Mouse (Mus musculus) WW6 (cell line): ENCODE measurements around the gene Phf11d.
A peak's percentile ranks its signal among the peaks of the same experiment; 100 is the strongest.
"Not testable (repeated sequence)": the region's sequence is repeated elsewhere in the genome, so short reads cannot be mapped to it uniquely, and the experiment has no call there.

Experiments
- DNase-seq: peaks from one replicate; pipeline ENCODE4 v3.0.0-alpha.2; 2013; ENCODE audit warnings: low read depth, low spot score

Phf11d gene

DNA sequence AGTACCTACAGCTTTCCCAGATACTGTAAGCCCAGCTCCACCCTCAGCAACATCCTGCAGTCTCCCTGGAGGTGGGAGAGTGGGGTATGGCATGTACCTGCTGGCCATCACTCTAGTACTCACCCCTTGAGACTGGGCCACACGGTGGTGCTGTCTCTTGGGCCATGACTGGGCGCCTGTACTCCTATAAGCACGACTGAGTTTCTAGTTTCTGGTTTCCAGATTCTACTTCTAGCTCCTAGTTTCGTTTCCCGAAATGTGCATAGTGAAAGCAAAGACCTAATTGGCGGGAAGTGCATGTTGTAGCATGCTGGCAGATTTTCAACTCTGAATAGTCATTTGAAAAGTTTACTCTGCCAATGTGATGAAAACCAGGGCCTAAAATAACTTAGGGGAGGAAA lies at the start of gene Phf11d:
Gene Phf11d, minus strand, starts transcription at position 227 of the 401 bp plus-strand sequence.
- no peak for DNase-seq

DNA sequence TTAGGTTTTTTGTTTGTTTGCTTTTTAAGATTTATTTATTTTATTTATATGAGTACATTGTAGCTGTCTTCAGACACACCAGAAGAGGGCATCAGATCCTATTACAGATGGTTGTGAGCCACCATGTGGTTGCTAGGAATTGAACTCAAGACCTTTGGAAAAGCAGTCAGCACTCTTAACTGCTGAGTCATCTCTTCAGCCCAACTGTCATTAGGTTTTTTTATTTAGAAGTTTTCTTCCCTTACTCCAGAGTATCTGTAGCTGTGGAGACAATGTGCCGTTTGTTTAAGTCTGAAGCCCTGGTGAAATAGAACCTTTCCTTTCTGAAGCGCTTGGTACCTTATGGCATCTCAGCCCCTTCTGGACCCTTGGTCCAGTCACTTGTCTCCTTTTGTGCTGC lies 49.7 kb upstream of the Phf11d start:
- not testable (repeated sequence) for DNase-seq

DNA sequence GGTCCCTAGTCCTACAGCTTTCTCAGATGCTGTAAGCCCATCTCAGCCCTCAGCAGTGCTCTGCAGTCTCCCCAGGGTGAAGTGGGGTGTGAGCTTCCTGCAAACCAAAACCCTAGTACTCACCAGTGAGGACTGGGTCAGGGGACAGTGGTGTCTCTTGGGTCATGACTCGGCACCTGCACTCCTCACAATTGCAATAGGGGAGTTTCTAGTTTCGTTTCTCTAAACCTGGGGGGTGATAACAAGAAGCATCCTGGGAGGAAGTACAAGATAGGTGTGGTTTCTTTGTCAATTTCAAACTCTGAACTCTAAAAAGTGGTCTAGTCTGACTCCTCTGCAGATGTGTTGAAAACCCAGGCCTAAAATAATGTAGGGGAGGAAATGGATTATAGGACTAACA lies 31.7 kb upstream of the Phf11d start:
- no peak for DNase-seq

DNA sequence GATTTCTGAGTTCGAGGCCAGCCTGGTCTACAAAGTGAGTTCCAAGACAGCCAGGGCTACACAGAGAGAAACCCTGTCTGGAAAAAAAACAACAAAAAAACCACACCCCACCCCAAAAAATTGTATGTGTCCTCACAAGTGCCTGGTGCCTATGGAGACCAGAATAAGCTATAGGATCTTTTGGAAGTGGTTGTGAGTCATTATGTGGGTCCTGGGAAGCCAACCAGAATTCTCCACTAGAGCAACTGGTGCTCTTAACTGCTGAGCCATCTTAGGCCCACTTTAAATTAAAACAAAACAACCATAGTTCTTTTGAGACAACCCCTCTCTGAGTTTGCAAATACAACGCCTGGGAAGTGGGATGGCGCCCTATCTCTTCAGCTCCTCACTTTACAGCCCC lies 30.0 kb upstream of the Phf11d start, which contains the start of gene Phf11c:
Gene Phf11c, minus strand, starts transcription at position 101 of the 400 bp plus-strand sequence.
- no peak for DNase-seq

DNA sequence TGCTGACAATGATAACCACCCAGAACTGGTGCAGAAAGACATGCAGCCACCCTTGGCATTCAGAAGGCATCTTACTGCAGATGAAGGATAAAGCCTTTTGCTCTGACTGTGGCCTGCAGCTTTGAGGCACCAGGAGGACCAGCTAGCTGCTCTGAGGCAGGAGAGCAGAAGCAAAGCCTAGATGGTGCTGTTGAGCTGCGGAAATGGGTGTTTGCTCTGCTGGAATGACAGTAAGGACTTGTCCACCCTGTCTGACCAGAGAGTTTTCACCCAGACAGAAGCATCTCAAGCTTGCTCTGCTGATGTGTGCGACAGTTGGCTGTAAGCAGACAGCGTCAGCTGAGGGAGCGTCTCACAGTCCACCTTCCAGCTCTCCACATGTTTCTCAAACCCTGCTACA lies 24.9 kb upstream of the Phf11d start:
- DNase-seq, result not testable (repeated sequence)

DNA sequence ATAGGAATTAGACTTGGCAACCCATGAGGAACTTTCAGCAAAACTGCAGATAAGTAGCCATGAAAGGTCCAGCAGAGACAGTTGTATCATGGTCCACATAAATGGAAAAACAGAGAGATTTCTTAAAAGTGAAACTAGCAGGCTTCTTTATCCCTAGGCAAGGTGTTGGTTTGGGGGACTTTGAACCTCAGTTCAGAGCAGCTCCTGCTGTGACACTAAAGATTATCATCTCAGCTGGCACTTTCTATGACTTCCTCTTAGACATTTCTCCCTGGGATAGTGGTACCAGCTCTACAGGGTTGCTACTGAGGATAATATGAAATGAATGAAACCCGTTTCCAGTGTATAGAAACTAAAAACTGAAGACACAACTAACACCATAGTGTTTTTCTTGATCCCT lies 24.3 kb upstream of the Phf11d start:
- no peak for DNase-seq

DNA sequence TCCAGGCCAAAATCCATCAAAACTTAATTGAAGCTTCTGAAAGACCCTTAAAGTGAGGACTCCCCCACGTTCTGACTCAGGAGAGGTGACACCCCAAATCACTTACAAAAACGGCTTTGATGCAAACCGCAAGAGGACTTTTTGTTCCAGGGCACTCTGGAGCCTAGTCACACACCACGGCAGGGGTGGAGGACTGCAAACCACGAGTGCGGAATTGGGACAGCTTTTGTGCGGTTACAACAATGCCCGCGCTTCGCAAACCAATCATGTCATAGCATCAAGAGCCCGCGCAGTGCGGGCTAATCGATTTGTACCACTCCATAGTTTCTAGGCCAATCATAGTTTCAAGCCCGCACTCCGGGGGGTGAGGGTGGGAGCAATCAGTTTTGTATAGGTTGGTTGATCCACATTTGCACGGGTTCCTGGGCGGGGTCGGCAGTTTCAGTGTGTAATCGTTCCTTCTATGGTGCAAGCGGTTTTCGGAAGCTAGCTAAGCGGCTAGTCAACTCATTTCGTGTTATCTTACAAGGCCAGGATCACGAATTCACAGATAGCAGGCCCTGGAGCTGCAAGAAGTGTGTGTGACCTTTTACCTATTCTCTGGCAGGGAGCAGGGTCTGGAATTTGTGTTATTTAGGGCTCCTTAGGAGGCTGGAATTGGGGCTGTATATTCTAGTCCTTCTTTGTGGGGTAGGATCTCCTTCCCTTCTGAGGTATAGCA lies 5.2 kb upstream of the Phf11d start:
- peak; percentile 85 for DNase-seq

DNA sequence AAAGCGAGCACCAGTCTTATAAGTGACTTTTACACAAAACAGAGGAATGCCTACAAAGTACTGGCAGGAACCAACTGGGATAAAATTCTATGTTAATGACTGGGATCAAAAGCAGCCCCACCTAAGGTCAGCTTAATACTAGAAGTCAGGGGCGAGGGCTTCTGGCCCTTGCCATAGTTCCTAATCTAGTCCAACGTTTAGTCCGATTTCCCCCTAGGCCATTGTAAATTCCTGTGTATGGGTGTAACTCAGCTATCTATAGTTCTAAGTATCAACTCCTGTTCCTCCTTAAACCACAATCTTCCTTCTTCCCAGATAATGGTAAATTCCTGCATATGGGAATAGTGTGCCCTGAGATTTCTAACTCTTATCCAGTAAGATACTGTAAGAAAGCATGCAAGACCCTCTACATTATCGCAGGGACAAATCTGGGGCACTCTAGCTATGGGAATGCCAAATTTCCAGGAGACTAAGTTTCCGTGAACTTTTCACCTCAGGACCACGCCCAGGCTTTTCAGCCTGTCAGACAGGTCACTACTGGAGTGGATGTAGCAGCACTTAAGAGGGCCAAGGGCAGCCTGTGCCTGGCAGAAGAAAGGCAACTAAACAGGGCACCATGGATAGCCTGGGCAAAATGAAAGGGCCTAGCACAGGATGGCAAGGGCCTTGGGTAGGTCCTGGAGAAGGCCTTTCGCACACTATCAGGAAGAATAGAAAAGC lies 1.3 kb upstream of the Phf11d start:
- peak; percentile 26 for DNase-seq

DNA sequence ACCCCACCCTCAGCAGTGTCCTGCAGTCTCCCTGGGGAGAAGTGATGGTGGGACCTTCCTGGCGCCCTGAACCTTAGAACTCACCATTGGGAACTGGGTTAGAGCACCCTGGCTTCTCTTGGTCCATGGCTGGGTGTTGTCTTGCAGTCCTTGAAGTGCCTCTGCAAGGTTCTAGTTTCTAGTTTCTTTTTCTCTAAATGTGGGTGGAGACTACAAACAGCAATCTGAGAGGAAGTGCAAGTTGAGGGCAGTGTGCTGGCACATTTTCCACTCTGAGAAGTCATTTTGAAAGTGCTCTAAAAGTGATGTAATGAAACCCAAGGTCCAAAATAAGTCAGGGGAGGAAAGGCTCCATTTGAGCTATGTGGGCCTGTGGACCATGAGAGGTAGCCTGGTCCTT lies 24.1 kb downstream of the Phf11d start, which contains the start of gene Phf11b:
Gene Phf11b, minus strand, starts transcription at position 163 of the 400 bp plus-strand sequence.
- not testable (repeated sequence) for DNase-seq

DNA sequence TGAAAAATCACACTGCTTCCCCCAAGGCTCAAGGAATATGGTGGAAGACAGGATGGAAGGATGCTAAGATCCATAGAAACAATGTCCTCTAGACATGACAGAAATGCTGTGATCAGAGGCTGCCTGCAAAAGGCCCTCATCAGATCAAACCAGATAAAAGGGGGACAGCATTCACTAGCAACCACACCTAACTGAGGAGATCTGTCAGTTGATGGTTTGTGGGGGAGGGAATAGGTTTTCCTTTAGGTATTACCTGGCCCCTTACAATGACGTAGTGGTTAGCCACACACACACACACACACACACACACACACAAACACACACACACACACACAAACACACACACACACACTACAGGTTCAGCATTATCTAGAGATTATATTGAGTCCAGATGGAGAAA lies 25.7 kb downstream of the Phf11d start:
- no peak for DNase-seq

DNA sequence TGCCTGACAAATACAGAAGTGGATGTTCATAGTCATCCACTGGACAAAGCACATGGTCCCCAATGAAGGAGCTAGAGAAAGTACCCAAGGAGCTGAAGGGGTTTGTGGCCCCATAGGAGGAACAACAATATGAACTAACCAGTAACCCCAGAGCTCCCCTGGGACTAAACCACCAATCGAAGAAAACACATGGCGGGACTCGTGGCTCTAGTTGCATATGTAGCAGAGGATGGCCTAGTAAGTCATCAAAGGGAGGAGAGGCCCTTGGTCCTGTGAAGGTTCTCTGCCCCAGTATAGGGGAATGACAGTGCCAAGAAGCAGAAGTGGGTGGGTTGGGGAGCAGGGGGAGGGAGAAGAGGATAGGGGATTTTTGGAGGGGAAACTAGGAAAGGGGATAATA lies 29.2 kb downstream of the Phf11d start:
- not testable (repeated sequence) for DNase-seq

DNA sequence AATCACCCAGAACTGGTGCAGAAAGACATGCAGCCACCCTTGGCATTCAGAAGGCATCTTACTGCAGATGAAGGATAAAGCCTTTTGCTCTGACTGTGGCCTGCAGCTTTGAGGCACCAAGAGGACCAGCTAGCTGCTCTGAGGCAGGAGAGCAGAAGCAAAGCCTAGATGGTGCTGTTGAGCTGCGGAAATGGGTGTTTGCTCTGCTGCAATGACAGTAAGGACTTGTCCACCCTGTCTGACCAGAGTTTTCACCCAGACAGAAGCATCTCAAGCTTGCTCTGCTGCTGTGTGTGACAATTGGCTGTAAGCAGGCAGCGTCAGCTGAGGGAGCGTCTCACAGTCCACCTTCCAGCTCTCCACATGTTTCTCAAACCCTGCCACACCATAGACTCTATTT lies 34.8 kb downstream of the Phf11d start:
- DNase-seq, result not testable (repeated sequence)

DNA sequence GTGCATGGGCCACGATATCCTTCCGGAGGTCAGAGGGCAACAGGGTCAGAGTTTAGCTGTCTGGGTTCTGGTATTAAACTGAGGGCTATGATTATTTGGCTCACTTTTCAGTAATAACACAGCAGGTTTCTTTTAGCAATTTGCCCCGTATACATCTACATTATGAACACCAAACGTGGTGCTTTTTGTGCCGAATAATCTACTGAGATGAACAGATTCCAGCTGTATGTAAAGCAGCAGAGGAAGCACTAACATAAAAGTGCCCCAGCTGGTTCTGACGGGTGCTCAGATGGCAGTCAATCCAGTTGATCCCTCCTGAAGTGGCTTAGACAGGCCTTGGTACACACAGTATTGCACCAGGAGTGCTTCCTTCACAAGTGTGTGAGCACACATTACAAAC lies 45.3 kb downstream of the Phf11d start:
- DNase-seq, result not testable (repeated sequence)

DNA sequence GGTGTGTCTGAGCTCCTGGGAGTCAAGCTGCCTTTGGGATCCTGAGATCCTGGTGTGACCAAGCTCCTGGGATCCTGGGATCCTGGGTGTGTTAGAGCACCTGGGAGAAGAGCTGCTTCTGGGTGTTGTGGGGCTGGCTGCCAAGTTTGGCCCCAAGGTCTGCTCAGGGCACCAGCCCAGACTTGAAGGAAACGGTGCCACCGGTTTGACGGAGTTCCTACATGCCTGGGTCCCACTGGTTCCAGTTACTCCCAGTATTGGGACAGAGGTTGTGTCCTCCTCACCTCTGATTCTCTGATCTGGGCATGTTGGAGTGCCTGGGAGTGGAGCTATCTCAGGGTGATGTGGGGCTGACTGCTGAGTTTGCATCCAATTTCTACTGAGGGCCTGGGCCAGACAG lies 46.2 kb downstream of the Phf11d start:
- DNase-seq, result not testable (repeated sequence)
